ENCODE assay signal across 8 mouse cellular contexts in genomic region chr15:79687646-79688267, GRCm38 (mm10). TPM values are rescaled to one million over a fixed set of nuclear protein-coding genes. Genes with fewer than 3 reads are reported as not detected.
DNase-seq lines count a peak whose midpoint lies in the region; ATAC-seq and TF ChIP-seq lines count a peak whose summit lies in the region.

Josd1 (minus strand) TSS chr15:79687919.

- peak within 1 kb of the TSS; percentile 93 to 96 for H3K4me3 ChIP-seq in MEL (ENCODE audit: control insufficient read depth in 1 of 2, insufficient read depth in 1 of 2, low read depth in 2 of 2, low read length in 2 of 2)
- H3K4me3 ChIP-seq in cerebellum, adult 2 months (replicated peaks; ENCODE audit: insufficient read depth, low read depth, low read length) = peak within 1 kb of the TSS; percentile 87
- H3K4me3 ChIP-seq in lung, embryonic 16.5 days (ENCODE audit: low read length) = peak within 1 kb of the TSS; percentile 80

- peak within 1 kb of the TSS; percentile 84 for H3K27ac ChIP-seq in MEL (ENCODE audit: control insufficient read depth, low read depth, low read length)
- peak within 1 kb of the TSS; percentile 95 for H3K27ac ChIP-seq in cerebellum, adult 2 months (ENCODE audit: insufficient read depth, low read length)
- H3K27ac ChIP-seq in lung, embryonic 16.5 days (ENCODE audit: low read length) = peak within 1 kb of the TSS; percentile 98

- under 1% methylated on average over 59 of the region's 72 CpGs for WGBS in cerebellum, adult 2 months
- under 1% methylated on average over 68 of the region's 72 CpGs for WGBS in lung, embryonic 16.5 days

- no peaks in the 10 kb centered on the region for H3K27me3 ChIP-seq in MEL (ENCODE audit: control insufficient read depth in 1 of 2, insufficient read depth in 2 of 2, low read length in 2 of 2)
- no peaks in the 10 kb centered on the region for H3K27me3 ChIP-seq in cerebellum, adult 2 months (ENCODE audit: control insufficient read depth, insufficient read depth, low read length)
- no peaks in the 10 kb centered on the region for H3K27me3 ChIP-seq in lung, embryonic 16.5 days (ENCODE audit: control insufficient read depth, insufficient read depth, low read depth, low read length)

- peak; percentile 85 to 87 for TF ChIP-seq POLR2A in MEL (IDR thresholded peaks at IDR 0.05; ENCODE audit: control insufficient read depth in 1 of 2, insufficient read depth in 1 of 2, low read depth in 1 of 2, low read length in 2 of 2, poor library complexity in 1 of 2)
- peak; percentile 97 for TF ChIP-seq POLR2A in cerebellum, adult 2 months (IDR thresholded peaks at IDR 0.05; ENCODE audit: borderline replicate concordance, insufficient read depth, low read length)

- peaks cover 8 to 28% of the 10 kb centered on the region in 2 experiments for H3K4me1 ChIP-seq in MEL (ENCODE audit: control insufficient read depth in 1 of 2, insufficient read depth in 2 of 2, low read length in 2 of 2)
- peaks cover 6% of the 10 kb centered on the region; the same call in 1 of the 2 replicates for H3K4me1 ChIP-seq in cerebellum, adult 2 months (ENCODE audit: control insufficient read depth, insufficient read depth, low read length)
- peaks cover 45% of the 10 kb centered on the region for H3K4me1 ChIP-seq in lung, embryonic 16.5 days (replicated peaks; ENCODE audit: control insufficient read depth, insufficient read depth, low read length)

- peak within 1 kb of the TSS; percentile 55 for H3K4me2 ChIP-seq in lung, embryonic 16.5 days (ENCODE audit: low read depth, low read length)

- TF ChIP-seq CTCF in MEL (IDR thresholded peaks at IDR 0.05 in 2 of 3, conservative IDR thresholded peaks at IDR 0.05 in 1 of 3; ENCODE audit: control insufficient read depth in 1 of 3, insufficient read depth in 1 of 3, low read depth in 2 of 3, low read length in 3 of 3, poor library complexity in 1 of 3, severe bottlenecking in 1 of 3) = no peak
- TF ChIP-seq CTCF in cerebellum, adult 2 months (IDR thresholded peaks at IDR 0.05; ENCODE audit: borderline replicate concordance, insufficient read depth, low read depth, low read length) = no peak

- peak; percentile 55 to 68 for ATAC-seq in hematopoietic stem cell, adult 5-6 weeks (replicated peaks in 1 of 2; ENCODE audit: insufficient read depth in 1 of 2, low FRiP score in 2 of 2, low TSS enrichment in 1 of 2, low read depth in 1 of 2, poor library complexity in 2 of 2, severe bottlenecking in 2 of 2)
- peak; percentile 77 for ATAC-seq in lung, embryonic 16.5 days (ENCODE audit: low read depth)

- H3K36me3 ChIP-seq in MEL (ENCODE audit: control insufficient read depth in 1 of 2, insufficient read depth in 2 of 2, low read length in 2 of 2) = peaks cover 0 to 33% of the 10 kb centered on the region in 2 experiments; a peak in 3 of 4 replicates
- H3K36me3 ChIP-seq in lung, embryonic 16.5 days (ENCODE audit: control insufficient read depth, insufficient read depth, low read length) = no peaks in the 10 kb centered on the region

- H3K79me2 ChIP-seq in MEL (ENCODE audit: control insufficient read depth, insufficient read depth, low read length, poor library complexity) = peaks cover 68% of the 10 kb centered on the region

- TF ChIP-seq EP300 in MEL (IDR thresholded peaks at IDR 0.05; ENCODE audit: low read depth in 1 of 2, low read length in 2 of 2) = 0 out of 4 replicates have a peak, but pooled peaks of 1 of the 2 experiments have one; percentile 2

- H3K9ac ChIP-seq in MEL (ENCODE audit: control insufficient read depth, low read depth, low read length, poor library complexity, severe bottlenecking) = peak within 1 kb of the TSS; percentile 97
- peak within 1 kb of the TSS; percentile 90 for H3K9ac ChIP-seq in lung, embryonic 16.5 days (ENCODE audit: low read length)

- DNase-seq in MEL (ENCODE audit: low read depth, low spot score) = peak; percentile 96
- DNase-seq in cerebellum, adult 2 months = peak; percentile 98 to 99
- DNase-seq in forelimb bud, embryonic 11.5 days (ENCODE audit: low read depth, low spot score) = peak; percentile 92
- peak; percentile 84 for DNase-seq in layer of hippocampus, adult 9-10 months (ENCODE audit: low spot score)
- DNase-seq in ovary, postnatal 10 days (ENCODE audit: low spot score) = peak; percentile 97
- peak; percentile 94 to 97 for DNase-seq in thymus, postnatal 10 days (ENCODE audit: low spot score in 2 of 2)

- H3K9me3 ChIP-seq in MEL (replicated peaks; ENCODE audit: insufficient read depth, low read length) = no peaks in the 10 kb centered on the region
- no peaks in the 10 kb centered on the region for H3K9me3 ChIP-seq in lung, embryonic 16.5 days (ENCODE audit: control insufficient read depth, low read length)

- no peak for TF ChIP-seq RAD21 in MEL (IDR thresholded peaks at IDR 0.05; ENCODE audit: low read depth, low read length)

TF ChIP-seq in MEL, 35 proteins besides CTCF, POLR2A, EP300 and RAD21:
- peak; percentile 58 for TF ChIP-seq TCF12 (IDR thresholded peaks at IDR 0.05; ENCODE audit: low read depth, low read length)
- TF ChIP-seq SIN3A (IDR thresholded peaks at IDR 0.05; ENCODE audit: low read length) = peak; percentile 84
- peak; percentile 79 for TF ChIP-seq NELFE (IDR thresholded peaks at IDR 0.05; ENCODE audit: low read depth, low read length)
- no peak for TF ChIP-seq E2F4 (IDR thresholded peaks at IDR 0.05; ENCODE audit: borderline replicate concordance, low read depth, low read length)
- TF ChIP-seq BHLHE40 (IDR thresholded peaks at IDR 0.05; ENCODE audit: borderline replicate concordance, low read depth, low read length) = peak; percentile 40; the same call in 1 of the 2 replicates
- TF ChIP-seq USF1 (IDR thresholded peaks at IDR 0.05; ENCODE audit: low read depth, low read length) = peak; percentile 60
- no peak for TF ChIP-seq MEF2A (IDR thresholded peaks at IDR 0.05; ENCODE audit: extremely low read depth, insufficient replicate concordance, low read depth, low read length, poor library complexity, severe bottlenecking)
- no peak for TF ChIP-seq CHD2 (IDR thresholded peaks at IDR 0.05; ENCODE audit: low read length)
- TF ChIP-seq HCFC1 (IDR thresholded peaks at IDR 0.05; ENCODE audit: low read depth, low read length) = peak; percentile 61; the same call in 1 of the 2 replicates
- TF ChIP-seq ZMIZ1 (IDR thresholded peaks at IDR 0.05; ENCODE audit: low read depth, low read length) = peak; percentile 51
- TF ChIP-seq SMC3 (IDR thresholded peaks at IDR 0.05; ENCODE audit: low read depth, low read length) = no peak
- TF ChIP-seq CHD1 (IDR thresholded peaks at IDR 0.05; ENCODE audit: low read depth, low read length) = no peak
- peak; percentile 11; the same call in 1 of the 2 replicates for TF ChIP-seq GATA1 (IDR thresholded peaks at IDR 0.05; ENCODE audit: low read depth, low read length)
- peak; percentile 13; the same call in 1 of the 2 replicates for TF ChIP-seq MXI1 (IDR thresholded peaks at IDR 0.05; ENCODE audit: low read depth, low read length)
- TF ChIP-seq MYB (IDR thresholded peaks at IDR 0.05; ENCODE audit: low read depth, low read length) = 0 out of 2 replicates have a peak, but pooled peaks have one; percentile 4
- TF ChIP-seq ETS1 (IDR thresholded peaks at IDR 0.05; ENCODE audit: low read depth, low read length) = peak; percentile 61
- peak; percentile 52 for TF ChIP-seq NRF1 (IDR thresholded peaks at IDR 0.05; ENCODE audit: insufficient read depth, low read depth, low read length, poor library complexity, severe bottlenecking)
- TF ChIP-seq TBP (IDR thresholded peaks at IDR 0.05; ENCODE audit: low read depth, low read length) = 0 out of 2 replicates have a peak, but pooled peaks have one; percentile 14
- TF ChIP-seq POLR2AphosphoS2 (IDR thresholded peaks at IDR 0.05; ENCODE audit: low read length) = peak; percentile 44; the same call in 1 of the 2 replicates
- TF ChIP-seq MAZ (IDR thresholded peaks at IDR 0.05; ENCODE audit: low read depth, low read length) = peak; percentile 8; the same call in 1 of the 2 replicates
TF ChIP-seq in MEL: peak in this region for 15.

RNA-seq across cellular contexts. Expression of gene Josd1, which starts in this region (rescaled TPM):
- 37.8 and 47.2 TPM in 2 replicates for total RNA-seq in MEL (2012; rRNA removed)
- 10 to 100 TPM in 1 of 2 experiments, not detected in 1; 46.5 TPM for polyA plus RNA-seq in MEL (2012; ENCODE audit: insufficient read depth in 1 of 2, insufficient read length in 2 of 2, low read depth in 1 of 2, low replicate concordance in 2 of 2, missing spikeins in 1 of 2)
- 43.8 and 45.0 TPM in 2 replicates for polyA plus RNA-seq in cerebellum, adult 2 months (2012; rRNA removed)
- total RNA-seq in hematopoietic stem cell, adult 5-6 weeks (2017) = 33.6 and 35.1 TPM in 2 replicates
- 15.8 and 16.1 TPM in 2 replicates for polyA plus RNA-seq in lung, embryonic 16.5 days (2015; fragmentation: Nextera tagmentation; extraction: Ambion mirVana)

Comparison
In these comparisons a context has a peak if more than half of its experiments do, and no peak if none do; other contexts are left out.
1. Peak in every context shown above with its lines: DNase-seq, ATAC-seq, H3K4me3 ChIP-seq and H3K27ac ChIP-seq.